Comparison of ENCODE assay signal across 21 mouse cellular contexts in the genomic region with DNA sequence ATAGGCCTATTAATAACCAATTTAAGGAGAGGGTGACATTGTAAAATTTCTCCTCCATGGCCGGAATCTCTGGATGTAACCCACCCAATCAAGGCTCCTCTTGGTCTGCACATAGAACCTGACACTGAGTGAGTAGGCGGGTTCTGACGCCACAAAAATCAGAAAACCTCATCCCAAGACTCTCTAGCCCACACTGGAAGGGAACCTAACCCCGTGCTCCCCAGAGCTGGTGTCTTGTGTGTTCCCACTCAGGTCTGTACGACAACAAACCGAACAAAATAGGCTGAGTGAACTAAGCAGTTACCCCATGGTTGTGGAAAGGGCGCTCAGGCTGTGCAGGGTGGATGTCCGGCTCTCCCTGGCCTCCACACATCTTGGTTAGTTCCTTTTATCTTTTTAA.
"Had no signal": no experiment of that assay in that cellular context is flagged by ENCODE, and none has a peak within 500 bp of the region (broad histone marks: within the 10 kb centered on the region; RNA-seq: fewer than 3 reads in every experiment).

No protein-coding gene starts in this region.

- H3K27ac ChIP-seq: limb, embryonic 12.5 days; limb, embryonic 15.5 days; liver, embryonic 14.5 days; macrophage; midbrain, embryonic 12.5 days; midbrain, embryonic 15.5 days; neural tube, embryonic 12.5 days; neural tube, embryonic 15.5 days; stomach, postnatal 0 days had no signal

- H3K4me2 ChIP-seq: limb, embryonic 12.5 days; limb, embryonic 15.5 days; liver, embryonic 11.5 days; lung, embryonic 14.5 days; midbrain, embryonic 12.5 days; midbrain, embryonic 15.5 days; neural tube, embryonic 12.5 days; neural tube, embryonic 15.5 days had no signal

- H3K9me3 ChIP-seq: limb, embryonic 12.5 days; limb, embryonic 15.5 days; midbrain, embryonic 15.5 days; neural tube, embryonic 15.5 days had no signal

- H3K27me3 ChIP-seq: limb, embryonic 12.5 days; limb, embryonic 15.5 days; midbrain, embryonic 12.5 days; midbrain, embryonic 15.5 days; neural tube, embryonic 12.5 days; neural tube, embryonic 15.5 days had no signal

- H3K4me3 ChIP-seq: limb, embryonic 12.5 days; limb, embryonic 15.5 days; midbrain, embryonic 12.5 days; midbrain, embryonic 15.5 days; neural tube, embryonic 12.5 days; neural tube, embryonic 15.5 days had no signal

- H3K9ac ChIP-seq: limb, embryonic 12.5 days; limb, embryonic 15.5 days; liver, embryonic 14.5 days; liver, postnatal 0 days; lung, embryonic 14.5 days; midbrain, embryonic 12.5 days; midbrain, embryonic 15.5 days; neural tube, embryonic 12.5 days; neural tube, embryonic 15.5 days had no signal

- H3K36me3 ChIP-seq: midbrain, embryonic 12.5 days; midbrain, embryonic 15.5 days; neural tube, embryonic 15.5 days had no signal

- DNase-seq: kidney, adult 9 months; kidney, postnatal 14 days; kidney, postnatal 4 days; left cerebral cortex, postnatal 4 days; liver, postnatal 0 days; lung, embryonic 14.5 days; right cerebral cortex, adult 18-20 months; right cerebral cortex, postnatal 14 days; right cerebral cortex, postnatal 4 days; thymus, postnatal 36 days had no signal

- ATAC-seq: liver, postnatal 0 days; lung, postnatal 0 days; midbrain, embryonic 15.5 days had no signal
